Mouse (Mus musculus): Measurements from ENCODE around the gene Gripap1.

- TF ChIP-seq POLR2A (IDR thresholded peaks at IDR 0.05; ENCODE audit: low read depth, low read length) (0 out of 2 replicates have a peak, but pooled peaks have one; percentile 28), CTCF (IDR thresholded peaks at IDR 0.05; ENCODE audit: extremely low read depth, insufficient read length, insufficient replicate concordance, low read depth, low read length) (no peak)
These were observed 51.9 kb downstream of the Gripap1 start, which contains the start of gene Otud5 for GRCm38 (mm10) chrX:7841163-7842162.
